Mouse (Mus musculus): ENCODE results near the gene Card14.
"Not testable (repeated sequence)": the region's sequence is repeated elsewhere in the genome, so short reads cannot be mapped to it uniquely, and the experiment has no call there.

Card14 gene

DNA sequence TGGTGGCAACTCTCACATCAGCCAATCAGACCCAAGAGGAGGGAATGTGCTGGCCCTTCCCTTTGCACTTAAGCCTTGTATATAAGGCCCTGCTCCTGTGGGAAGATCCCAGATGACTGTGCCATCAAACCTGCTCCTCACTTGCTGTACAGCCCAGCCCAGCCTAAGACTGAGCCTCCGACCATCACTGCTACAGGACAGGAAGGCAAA is at the start of gene Card14:
Gene Card14 (plus strand): TSS at position 111 of the 210 bp plus-strand sequence.
- no peak for DNase-seq

DNA sequence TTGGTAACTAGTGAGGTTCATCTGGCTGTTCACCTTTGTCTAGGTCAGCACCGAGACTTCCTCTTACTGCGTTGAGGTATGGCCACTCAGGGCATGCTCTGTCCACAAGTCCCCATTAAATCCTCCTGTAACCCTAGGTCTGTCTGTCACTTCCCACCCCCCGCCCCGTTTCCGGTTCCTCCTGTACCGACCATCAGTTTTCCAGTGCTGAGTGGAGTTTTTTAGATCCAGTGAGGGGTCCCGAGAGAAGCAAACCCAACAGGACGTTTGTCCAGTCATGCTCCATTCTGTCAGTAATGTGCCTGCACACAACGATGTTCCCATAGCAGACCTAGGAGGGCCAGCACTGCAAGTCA is 49.4 kb upstream of the Card14 start:
- DNase-seq: no peak

DNA sequence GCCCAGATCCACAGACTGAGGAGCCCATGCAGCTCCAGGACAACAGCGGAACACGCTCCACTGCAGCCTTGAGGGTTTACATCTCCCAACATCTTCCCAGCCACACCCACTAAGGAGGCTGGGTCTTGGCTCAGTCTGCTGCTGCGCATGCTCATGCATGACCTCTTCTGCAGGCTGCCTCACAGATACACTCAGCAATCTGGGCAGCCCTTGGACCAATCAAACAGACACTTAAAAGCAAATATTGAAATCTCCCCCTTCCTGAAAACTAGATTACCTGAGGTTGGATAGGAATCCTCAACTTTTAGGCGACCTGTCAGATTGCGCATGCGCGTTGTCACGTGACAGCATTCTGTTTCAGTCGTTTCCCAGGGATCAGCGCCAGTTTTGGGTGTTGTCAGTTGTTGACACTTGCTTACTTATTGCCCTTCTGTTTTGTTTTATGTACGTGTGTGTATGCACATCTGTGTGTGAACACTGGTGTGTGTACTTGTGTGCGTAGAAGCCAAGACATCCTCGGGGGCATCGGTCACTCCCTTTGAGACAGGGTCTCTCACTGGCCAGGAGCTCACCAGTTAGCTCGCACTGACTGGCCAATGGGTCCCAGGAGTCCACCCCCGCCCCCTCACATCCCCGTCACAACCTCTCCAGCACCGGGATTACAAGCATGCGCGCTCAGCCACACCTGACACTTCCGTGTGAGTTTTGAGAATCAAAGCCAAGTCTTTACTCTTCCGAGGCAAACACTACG is 48.8 kb upstream of the Card14 start:
- DNase-seq: peak; percentile 64 to 72

DNA sequence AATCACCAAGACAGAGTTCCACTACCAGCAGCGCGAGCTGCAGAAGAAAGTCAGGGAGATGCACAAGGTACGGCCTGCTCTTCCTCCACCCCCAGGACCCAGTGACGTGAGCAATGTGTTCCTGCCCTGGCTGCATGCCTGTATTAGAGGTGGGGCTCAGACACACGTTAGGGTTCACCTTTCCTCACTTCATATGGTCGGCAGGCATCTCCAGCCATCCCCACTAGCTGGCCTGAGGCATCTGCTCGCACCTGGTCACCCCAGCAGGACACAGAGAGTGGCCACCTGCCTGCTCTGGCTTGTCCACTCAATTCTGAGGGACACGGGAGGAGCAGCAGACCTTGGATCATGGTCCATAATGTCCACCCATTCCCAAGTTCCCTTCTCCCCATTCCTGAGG is 47.6 kb upstream of the Card14 start:
- DNase-seq: peak; percentile 51 to 52

DNA sequence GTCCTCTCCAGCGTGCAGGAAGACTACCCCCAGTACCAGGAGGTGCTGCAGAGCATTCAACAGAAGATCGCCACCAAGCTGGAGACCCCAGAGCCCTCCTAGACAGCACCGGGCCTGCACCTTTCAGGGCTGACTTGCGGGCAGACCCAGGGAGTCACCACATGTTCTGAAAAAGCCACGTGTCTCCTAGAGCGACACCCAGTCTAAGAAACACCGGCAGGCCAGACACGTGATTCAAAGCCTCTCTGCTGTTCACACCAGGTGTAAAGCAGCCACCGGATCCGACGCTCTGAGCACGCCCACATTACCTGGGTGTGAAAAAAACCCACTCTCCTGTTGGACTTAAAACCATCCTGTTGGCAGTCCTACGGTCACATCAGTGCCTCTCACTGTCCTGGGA is 43.2 kb upstream of the Card14 start:
- DNase-seq: no peak

DNA sequence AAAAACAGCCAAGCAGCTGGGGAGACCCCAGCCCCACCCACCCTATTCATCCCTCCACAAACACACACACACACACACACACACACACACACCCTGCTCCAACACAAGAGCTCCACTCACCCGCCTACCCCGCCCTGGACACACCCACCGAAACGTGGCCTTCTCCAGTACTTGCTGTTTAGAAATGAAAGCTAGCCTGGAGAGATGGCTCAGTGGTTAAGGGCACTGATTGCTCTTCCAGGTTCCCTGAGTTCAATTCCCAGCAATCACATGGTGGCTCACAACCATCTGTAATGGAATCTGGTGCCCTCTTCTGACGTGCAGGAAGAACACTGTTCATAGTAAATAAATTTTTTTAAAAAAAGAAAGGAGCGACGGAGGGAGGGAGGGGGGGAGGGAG is 41.8 kb upstream of the Card14 start:
- DNase-seq: no peak

DNA sequence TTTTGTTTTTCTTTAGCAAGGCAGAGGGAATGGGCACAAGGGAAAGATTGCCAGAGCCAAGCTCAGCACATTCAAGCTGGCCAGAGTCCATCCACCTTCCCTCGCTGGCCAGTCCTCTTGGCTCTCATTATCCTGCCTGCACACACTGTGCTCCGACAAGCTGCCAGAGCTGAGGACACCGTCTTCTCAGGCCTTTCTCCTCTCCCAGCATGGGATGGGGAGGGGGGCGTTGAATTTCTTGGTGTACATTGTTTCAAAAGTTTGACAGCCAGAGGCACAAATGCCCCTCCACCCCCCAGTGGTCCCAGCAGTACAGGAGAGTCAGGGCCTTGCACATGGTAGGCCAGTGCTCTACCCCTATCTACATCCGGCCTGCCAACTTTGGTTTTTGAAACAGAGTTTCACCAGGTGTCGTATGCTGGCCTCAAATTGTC is 40.3 kb upstream of the Card14 start:
- peak; percentile 84 to 86 for DNase-seq

DNA sequence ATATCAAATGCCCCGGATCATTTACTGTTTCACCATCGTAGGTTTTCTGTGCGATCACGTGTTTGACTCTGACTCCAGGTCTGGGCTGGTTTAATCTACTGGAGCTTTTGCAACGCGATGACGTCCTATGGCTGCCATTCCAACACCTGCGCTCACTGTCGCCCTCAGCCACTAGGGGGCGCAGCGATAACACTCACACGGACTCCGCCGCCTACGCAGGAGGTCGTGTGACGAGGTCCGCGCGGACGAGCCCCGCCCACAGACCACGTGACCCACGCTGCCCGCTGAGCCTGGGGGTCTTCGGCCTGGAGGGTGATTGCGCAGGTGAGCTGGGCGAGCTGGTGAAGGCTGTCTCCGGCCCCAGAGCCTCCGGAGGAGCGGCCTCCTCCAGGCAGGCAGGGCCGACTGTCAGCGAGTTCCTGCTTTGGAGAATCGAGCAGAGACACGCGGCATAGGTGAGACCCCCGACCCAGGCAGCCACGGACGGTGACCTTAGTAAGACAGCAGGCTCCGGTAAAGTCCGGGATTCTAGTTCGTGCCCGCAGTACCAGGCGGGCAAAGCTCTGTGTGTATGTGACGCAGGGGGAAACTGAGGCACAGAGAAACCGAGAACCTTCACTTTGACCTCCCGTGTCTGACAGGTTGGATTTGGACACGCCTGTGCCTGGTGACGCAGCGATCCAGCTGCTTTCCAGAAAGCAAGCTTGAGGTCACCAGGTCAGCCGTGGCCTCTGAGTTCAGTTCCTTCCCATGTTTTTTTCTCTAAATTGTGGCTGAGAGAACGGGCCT is 39.6 kb upstream of the Card14 start, which contains the start of gene Gaa:
Gene Gaa (plus strand): TSS at position 120 of the 789 bp plus-strand sequence.
- peak; percentile 96 to 99 for DNase-seq

DNA sequence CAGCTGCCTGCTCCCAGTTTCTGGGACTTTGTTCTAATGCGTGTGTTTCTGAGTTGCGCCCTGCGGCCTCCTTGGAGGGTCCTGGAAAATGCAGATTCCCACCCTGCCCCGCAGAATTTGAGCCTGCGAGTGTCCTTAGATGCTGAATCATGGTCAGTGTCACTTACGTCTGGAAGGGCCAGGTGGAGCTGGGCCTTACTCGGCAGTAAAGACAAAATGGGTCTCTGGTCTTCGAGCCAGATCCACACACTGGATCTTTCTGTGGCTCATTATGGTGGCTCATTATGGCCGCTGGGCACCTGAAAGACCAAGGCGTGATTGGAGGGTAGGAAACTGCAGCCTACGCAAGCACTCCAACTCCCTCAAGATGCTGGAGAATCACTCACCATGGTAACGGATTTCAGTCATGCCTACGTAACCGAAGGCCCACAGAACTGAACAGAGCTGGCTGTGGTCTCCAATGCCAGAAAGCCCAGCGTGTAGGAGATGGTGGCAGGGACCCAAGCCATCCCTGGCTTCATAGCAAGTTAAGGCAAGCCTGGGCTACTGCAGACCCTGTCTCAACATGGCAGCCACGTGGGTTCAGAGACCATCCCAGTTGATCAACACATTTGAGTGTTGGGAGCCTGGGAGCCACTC is 38.9 kb upstream of the Card14 start:
- DNase-seq: peak in 1 of 2 experiments; percentile 35

DNA sequence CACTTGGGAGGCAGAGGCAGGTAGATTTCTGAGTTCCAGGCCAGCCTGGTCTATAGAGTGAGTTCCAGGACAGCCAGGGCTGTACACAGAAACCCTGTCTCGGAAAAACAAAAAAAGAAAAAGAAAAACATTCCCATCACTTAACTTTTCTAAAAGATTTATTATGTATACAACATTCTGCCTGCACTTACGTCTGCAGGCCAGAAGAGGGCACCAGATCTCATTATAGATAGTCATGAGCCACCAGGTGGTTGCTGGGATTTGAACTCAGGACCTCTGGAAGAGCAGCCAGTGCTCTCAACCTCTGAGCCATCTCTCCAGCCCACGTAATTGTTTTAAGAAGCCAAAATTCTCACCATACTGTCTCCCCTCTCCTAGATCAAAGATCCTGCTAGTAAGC is 35.1 kb upstream of the Card14 start:
- not testable (repeated sequence) for DNase-seq

DNA sequence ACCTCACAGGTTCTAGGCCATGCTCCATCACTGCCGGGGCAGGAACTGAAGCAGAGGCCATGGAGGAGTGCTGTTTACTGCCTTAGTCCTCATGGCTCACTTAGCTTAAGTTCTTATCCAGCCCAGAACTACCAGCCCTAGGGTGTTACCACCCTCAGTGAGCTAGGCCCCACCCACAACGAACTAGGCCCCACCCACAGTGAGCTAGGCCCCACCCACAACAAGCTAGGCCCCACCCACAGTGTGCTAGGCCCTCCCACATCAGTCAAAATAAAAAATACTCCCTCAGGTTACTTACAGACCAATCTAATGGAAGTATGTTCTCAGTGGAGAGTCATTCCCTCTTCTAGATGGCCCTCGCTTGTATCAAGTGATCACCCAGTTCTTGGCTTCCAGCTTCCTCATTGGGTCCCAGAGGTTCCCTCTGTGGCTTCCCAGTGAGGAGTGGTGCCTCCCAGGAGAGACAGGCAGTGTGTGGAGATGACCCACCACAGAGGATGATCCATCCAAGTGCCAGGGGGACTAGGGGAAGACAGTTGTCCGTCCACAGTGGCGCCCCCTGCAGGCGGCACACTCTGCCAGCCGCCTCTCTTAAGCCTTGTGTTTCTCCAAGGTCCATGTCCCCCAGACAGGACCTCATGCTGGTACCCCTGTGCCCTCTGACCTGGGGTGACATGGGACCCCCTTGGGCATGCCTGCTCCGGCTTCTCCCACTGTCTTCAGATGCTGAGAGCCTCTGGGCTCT is 34.2 kb upstream of the Card14 start:
- no peak for DNase-seq

DNA sequence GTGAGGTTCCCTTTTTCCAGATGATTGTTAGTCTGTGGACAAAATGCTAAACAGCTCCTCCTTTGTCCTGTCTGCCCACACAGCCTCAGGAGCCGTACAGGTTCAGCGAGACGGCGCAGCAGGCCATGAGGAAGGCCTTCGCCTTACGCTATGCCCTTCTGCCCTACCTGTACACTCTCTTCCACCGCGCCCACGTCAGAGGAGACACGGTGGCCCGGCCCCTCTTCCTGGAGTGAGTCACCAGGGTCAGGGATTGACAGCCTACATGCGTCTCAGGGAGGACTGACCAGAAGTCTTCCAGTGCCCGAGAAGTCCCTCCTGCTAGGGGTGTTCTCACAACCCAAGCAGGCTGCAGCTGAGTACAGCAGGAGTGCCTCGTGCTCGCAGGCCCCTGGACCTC is 26.5 kb upstream of the Card14 start:
- no peak for DNase-seq

DNA sequence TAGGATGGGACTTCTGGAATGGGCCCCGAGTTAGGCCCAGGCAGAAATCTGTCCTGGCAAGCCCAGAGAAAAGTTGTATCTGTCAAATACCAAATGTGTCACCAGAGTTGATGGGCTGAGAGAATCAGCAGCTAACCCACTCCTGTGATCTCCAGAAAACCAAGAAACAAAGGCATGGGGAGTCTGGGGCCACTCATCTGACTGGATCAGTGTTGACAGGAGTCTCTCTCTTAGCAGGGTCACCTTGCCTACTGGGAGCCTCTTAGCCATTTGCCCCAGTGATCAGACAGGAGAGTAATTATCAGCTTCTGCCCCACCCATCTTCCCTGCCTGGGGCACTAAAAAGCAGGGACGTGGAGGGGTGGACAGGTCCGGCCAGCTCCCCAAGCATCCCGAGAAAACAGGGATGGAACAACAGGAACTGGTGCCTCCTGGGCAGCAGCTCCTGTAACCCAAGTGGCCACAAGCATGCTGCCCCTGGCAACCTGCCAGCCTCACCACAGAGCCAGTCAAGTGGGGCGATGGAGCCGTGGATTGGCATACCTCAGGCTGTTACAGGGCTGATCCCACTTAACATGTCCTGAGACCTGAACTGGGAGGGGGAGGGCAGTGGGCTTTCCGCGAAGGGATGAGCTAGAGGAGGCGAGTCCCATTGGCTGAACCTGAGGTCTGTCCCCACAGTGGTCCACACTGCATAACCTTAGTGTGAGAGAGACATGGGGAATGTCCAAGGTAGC is 21.6 kb upstream of the Card14 start:
- peak; percentile 41 to 56 for DNase-seq

DNA sequence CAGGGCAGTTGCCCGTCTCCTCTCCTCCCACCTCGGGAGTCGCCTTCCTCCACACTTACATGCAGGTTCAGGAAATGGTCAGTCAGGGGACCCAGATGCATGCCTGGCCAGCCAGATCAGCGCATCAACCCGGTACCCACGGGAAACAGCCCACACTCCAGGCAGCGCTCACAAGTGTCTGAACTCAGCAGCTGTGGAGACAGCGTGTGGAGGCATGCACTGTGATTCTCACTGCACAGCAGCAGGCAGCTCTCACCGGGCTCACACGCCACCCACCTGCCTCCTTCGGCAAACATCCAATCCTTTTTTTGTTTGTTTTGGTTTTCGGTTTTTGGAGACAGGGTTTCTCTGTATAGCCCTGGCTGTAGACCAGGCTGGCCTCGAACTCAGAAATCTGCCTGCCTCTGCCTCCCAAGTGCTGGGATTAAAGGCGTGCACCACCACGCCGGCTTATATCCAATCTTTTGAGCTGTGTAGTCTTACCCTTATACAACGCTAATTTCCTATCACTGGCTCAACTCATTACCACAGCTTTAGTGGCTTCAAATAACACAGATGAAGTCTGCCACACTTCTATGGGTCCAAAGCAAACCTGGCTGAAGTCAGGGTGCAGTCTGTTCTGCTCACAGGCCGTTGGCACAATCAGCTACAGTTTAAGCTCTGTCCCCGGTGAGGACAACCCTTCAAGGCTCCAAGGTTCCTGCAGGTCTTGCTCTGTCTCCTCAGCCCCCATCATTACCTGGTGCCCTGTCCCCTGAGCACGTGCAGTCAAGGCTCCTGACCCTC is 20.2 kb upstream of the Card14 start:
- DNase-seq: peak in 1 of 2 experiments; percentile 53

DNA sequence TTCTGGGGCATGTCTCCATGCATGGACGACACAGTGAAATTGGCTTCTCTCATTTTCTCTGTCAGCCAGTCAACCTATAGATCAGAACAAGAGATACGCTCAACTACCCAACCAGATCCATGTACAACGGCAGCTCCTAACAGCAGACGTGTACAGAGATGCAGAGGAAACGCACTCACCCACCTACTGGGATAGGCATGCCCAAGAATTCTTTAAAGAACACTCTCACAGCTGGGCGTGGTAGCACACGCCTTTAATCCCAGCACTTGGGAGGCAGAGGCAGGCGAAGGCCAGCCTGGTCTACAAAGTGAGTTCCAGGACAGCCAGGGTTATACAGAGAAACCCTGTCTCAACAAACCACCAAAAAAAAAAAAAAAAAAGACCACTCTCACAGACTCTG is 14.7 kb upstream of the Card14 start:
- DNase-seq: not testable (repeated sequence)

DNA sequence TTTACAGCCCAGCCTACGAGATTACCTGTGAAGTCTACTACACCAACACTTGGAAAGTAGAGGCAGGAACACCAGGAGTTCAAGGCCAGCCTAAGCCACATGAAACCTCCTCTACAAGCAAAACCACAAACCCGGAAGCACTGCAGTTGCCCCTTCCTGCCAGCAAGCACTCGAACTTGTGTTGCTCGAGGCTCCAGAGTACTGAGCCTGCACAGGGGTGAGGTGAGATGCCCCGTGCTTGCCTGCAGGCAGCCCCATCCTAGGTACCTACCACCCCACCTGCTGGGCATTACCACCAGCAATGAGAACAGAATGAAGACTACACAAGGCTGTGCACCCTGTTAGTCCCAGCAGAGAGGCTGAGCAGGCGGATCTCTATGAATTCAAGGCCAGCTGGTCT is 9.6 kb upstream of the Card14 start:
- DNase-seq: no peak

DNA sequence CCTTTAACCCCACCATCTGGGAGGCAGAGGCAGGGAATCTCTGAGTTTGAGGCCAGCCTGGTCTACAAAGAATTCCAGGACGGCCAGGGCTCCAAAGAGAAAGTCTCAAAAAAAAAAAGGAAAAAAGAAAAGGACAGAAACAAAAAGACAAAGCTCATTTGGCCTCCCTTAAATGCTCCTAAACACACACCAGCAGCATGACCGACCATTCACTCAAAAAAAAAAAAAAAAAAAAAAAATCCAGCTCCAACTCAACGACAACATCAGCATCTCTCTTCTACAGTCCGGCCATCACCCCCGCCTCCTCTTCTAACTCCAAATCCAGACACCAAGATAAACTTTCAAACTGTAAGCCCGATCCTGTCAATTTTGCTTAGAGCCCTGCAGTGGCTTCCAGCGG is 8.7 kb upstream of the Card14 start:
- no peak for DNase-seq

DNA sequence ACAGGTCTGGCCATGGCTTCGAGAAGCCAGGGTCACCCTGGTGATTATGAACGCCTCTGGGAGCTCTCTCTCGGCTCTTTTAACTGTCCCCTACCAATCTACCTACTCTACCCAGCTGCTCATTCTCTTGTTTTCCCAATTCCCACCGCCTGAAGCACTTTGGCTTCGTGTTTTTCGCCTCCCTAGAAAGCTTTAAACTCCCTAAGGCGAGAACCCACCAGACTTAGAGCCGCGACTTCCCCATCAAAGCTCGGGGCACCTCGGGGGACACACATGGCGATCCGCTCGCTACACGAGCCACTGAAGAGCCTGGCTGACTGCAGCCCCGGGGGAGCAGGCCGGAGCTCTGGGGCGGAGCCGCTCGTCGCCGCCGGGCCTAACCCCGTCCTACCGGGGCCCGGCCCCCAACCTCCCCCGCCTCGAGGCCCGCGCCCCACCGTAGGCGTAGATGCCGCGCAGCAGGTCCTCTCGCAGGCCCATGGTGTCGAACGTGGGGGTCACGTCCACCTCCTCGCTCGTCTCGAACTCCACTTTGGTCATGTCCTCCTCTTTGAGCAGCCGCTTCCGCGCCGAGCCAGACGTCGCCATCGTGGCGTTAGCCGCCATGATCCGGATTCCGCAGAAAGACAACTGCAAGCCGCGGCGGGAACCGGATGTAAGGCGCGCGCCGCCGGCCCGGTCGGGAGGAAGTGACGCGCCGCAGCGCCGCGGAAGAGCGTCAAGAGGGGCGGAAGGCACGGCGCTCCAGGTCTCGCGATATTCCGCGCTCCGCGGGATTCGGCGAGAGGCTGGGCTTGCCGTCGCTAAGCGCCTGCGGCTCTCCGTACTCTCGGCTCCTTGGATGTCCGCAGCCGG is 8.0 kb upstream of the Card14 start, which contains the start of gene Eif4a3:
Gene Eif4a3 (minus strand): TSS at position 699 of the 855 bp plus-strand sequence.
- peak; percentile 94 to 98 for DNase-seq

DNA sequence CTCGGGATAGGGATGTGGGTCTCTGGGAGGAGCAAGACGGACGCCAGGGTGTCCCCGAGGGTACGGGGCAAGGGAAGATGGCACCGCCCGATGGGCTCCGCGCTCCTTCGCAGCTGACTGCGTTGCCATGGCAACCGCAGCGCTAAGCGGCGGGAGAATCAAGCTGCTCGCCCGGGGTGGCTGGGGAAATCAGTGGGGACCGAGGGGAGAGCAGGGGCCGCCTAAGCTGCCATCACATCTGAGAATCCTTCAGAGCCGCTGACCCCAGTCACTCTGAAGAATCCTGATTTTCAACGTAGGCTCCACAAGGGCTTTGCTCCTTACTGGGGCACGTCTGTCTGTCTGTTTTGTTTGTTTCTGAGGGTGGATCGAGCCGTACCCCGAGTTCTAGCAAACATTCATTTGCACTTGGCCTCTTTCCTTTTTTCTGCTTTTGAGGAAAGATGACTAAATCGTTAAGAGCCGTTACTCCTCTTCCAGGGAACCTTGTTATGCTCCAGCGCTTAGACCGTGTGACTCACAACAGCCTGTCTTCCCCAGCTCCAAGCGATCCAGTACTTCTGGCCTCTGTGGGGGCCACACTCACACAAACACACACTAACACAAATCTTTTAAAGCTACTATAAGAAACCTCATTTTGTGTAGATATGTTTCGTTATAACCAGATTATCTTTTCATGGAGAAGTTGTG is 7.2 kb upstream of the Card14 start:
- no peak for DNase-seq

DNA sequence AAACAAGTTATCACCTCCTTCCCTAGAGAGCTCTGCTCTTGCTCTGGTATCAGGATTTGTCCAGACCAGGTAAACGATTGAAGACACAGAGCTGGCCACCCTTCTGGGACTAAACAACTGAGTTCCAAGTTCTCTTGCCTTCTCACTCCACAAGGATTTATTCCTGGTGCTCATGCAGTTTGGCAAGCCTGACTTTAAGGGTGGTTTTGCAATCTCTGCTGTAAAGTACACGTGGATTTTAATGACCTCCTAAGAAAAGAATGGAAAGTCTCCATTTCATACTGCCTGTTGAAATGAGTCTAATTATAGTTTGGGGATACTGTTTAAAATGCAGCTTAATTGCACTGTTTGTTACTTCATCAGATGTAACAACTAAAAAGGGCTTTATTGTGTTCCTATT is 6.6 kb upstream of the Card14 start:
- no peak for DNase-seq

All from cerebellum, adult 18-20 months (tissue).